Mouse (Mus musculus) liver, embryonic 14.5 days (tissue): ENCODE measurements around the gene Dop1a. TPM values are rescaled to one million over a fixed set of nuclear protein-coding genes. Genes with fewer than 3 reads are reported as not detected.

Experiments used
- ATAC-seq: fragments of 200-750 bp; cut with Nextera tagmentation; 2 replicates; pipeline ENCODE4 v1.8.0; 2017; ENCODE audit warnings: moderate number of reproducible peaks, mild to moderate bottlenecking, moderate library complexity; ENCODE audit not compliant: insufficient read depth
- DNase-seq, 3 experiments: peaks; one replicate each; pipeline ENCODE4 v3.0.0-alpha.2; 2012 to 2013; ENCODE audit warnings: low read depth in 3 of 3, low spot score in 3 of 3
- H3K27ac ChIP-seq: fragments of 300-500 bp; sonication (generic); 2 replicates; pipeline ENCODE4 v1.5.1; 2014; ENCODE audit warnings: moderate library complexity, mild to moderate bottlenecking, control low read depth, inconsistent platforms
- H3K27me3 ChIP-seq: fragments of 300-500 bp; sonication (generic); 2 replicates; pipeline ENCODE4 v1.6.1; 2014; ENCODE audit warnings: mild to moderate bottlenecking, low read length, moderate library complexity; ENCODE audit not compliant: control insufficient read depth, insufficient read depth
- H3K36me3 ChIP-seq: fragments of 300-500 bp; sonication (generic); replicated peaks from 2 replicates; pipeline ENCODE4 v1.6.1; 2014; ENCODE audit warnings: low read depth; ENCODE audit not compliant: control insufficient read depth, insufficient read depth
- H3K4me1 ChIP-seq, 2 experiments: fragments of 200-500 bp in 1 of 2; fragments of 300-500 bp in 1 of 2; sonication (generic) in 1 of 2; replicated peaks; 2 replicates each; pipeline ENCODE4 v1.6.1; 2012 to 2014; ENCODE audit warnings: antibody characterized with exemption in 1 of 2, inconsistent platforms in 1 of 2, low read length in 1 of 2; ENCODE audit not compliant: control insufficient read depth in 2 of 2, insufficient read depth in 2 of 2
- H3K4me2 ChIP-seq: fragments of 300-500 bp; sonication (generic); 2 replicates; pipeline ENCODE4 v1.6.1; 2014; ENCODE audit warnings: low read depth, mild to moderate bottlenecking, control low read depth, moderate library complexity
- H3K4me3 ChIP-seq, 2 experiments: fragments of 200-500 bp in 1 of 2; fragments of 300-500 bp in 1 of 2; sonication (generic) in 1 of 2; 2 replicates each; pipeline ENCODE4 v1.5.1; 2012 to 2014; ENCODE audit warnings: low read depth in 2 of 2, low read length in 2 of 2, mild to moderate bottlenecking in 2 of 2, control low read depth in 1 of 2, inconsistent platforms in 1 of 2, moderate library complexity in 1 of 2; ENCODE audit not compliant: insufficient read depth in 1 of 2
- H3K9ac ChIP-seq: fragments of 300-500 bp; sonication (generic); replicated peaks from 2 replicates; pipeline ENCODE4 v1.6.1; 2014; ENCODE audit warnings: mild to moderate bottlenecking, control low read depth, moderate library complexity
- H3K9me3 ChIP-seq: fragments of 300-500 bp; sonication (generic); 2 replicates; pipeline ENCODE4 v1.6.1; 2016; ENCODE audit warnings: low read length, mixed read lengths; ENCODE audit not compliant: control insufficient read depth
- CTCF ChIP-seq: IDR thresholded peaks from 2 replicates; pipeline ENCODE4 v1.5.1; 2016; ENCODE audit warnings: antibody characterized with exemption, low read depth, control low read depth
- EP300 ChIP-seq: IDR thresholded peaks from 2 replicates; pipeline ENCODE4 v1.6.1; 2016; ENCODE audit warnings: antibody characterized with exemption, low read depth
- WGBS: fragments of 180-500 bp; shearing (Covaris S2); extraction: QIAGEN DNeasy Blood & Tissue Kit; methylation state at CpG from one replicate; pipeline ENCODE4 v1.1.7; 2014; ENCODE audit not compliant: insufficient replicate concordance; 5-methylcytosine and 5-hydroxymethylcytosine counted together
- polyA plus RNA-seq, 2 experiments: library from polyadenylated mRNA; depleted of rRNA in 1 of 2; stranded (reverse) in 1 of 2; unstranded in 1 of 2; fragments of >200 nt; fragmentation: Nextera tagmentation in 1 of 2; extraction: Ambion mirVana in 1 of 2; gene quantifications; 2 replicates each; pipeline versions ENCODE4 v1.2.1 to v1.2.3; 2012 to 2014

Gene Dop1a
- polyA plus RNA-seq, 2 experiments = 3.1 to 4.6 TPM

GRCm38 (mm10) chr9:86436608-86437007 lies 30.3 kb upstream of the Dop1a start:
- H3K27ac ChIP-seq = no peak overlapping the region
- DNase-seq (no peak), ATAC-seq (no peak)
- no peaks in the 10 kb centered on the region for H3K36me3 ChIP-seq
- H3K4me1 ChIP-seq = no peaks in the 10 kb centered on the region
- 84% methylated on average over 8 of the region's 8 CpGs for WGBS
- no peak overlapping the region for H3K9ac ChIP-seq
- H3K4me2 ChIP-seq = no peak overlapping the region
- no peak for TF ChIP-seq EP300
- TF ChIP-seq CTCF = no peak
- no peaks in the 10 kb centered on the region for H3K9me3 ChIP-seq
- no peak overlapping the region for H3K4me3 ChIP-seq
- no peaks in the 10 kb centered on the region for H3K27me3 ChIP-seq

DNA sequence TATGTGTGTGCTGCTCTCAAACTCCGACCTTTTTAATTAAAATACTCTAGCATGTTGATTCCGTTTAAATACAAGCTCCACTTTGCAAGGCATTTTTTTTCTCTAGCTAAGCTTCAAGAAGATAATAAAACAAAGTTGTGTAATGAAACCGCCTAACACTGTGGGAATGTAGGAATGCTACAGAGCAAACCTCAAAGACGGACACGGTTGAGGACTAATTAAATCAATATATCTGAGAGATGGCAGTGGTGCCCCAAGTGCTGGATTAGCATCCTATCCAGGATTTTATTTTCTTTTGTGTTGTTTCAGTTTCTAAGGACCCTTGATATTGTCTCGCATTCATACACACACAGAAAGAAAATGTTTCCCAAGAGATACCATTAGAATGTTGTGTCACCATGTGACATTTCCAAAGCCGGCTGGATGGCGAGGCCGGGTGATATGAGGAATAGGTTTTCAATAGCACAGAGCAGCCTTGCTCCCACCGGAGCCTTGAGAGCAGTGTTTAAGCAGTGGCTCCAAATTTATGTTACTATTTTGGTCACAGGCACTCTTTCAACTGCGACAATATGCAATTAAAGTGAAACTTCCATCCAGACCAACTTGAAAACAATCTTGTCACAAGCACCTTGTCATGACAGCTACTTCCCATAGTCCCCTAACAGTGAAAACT lies 28.5 kb upstream of the Dop1a start:
- WGBS = 74% methylated on average over 11 of the region's 11 CpGs

GRCm38 (mm10) chr9:86442248-86442647 lies 24.7 kb upstream of the Dop1a start:
- no peak overlapping the region for H3K9ac ChIP-seq
- H3K27me3 ChIP-seq = no peaks in the 10 kb centered on the region
- no peaks in the 10 kb centered on the region for H3K4me1 ChIP-seq
- H3K36me3 ChIP-seq = no peaks in the 10 kb centered on the region
- no peak for DNase-seq
- no peak for ATAC-seq
- TF ChIP-seq EP300 = no peak
- TF ChIP-seq CTCF = no peak
- no peaks in the 10 kb centered on the region for H3K9me3 ChIP-seq
- H3K27ac ChIP-seq = no peak overlapping the region
- no peak overlapping the region for H3K4me3 ChIP-seq
- 63% methylated on average over 4 of the region's 4 CpGs for WGBS
- no peak overlapping the region for H3K4me2 ChIP-seq

More for the DNA sequence above, 28.5 kb upstream of the Dop1a start:
- Histone ChIP-seq H3K9me3 (no peaks in the 10 kb centered on the region), H3K27ac (no peak overlapping the region), H3K27me3 (no peaks in the 10 kb centered on the region), H3K4me1 (no peaks in the 10 kb centered on the region), H3K4me3 (no peak overlapping the region), H3K36me3 (no peaks in the 10 kb centered on the region), H3K9ac (no peak overlapping the region), H3K4me2 (no peak overlapping the region)
- ATAC-seq (no peak), DNase-seq (no peak)
- no peak for TF ChIP-seq CTCF
- TF ChIP-seq EP300 = no peak

GRCm38 (mm10) chr9:86446847-86447246 lies 20.1 kb upstream of the Dop1a start:
- H3K36me3 ChIP-seq = no peaks in the 10 kb centered on the region
- no peak overlapping the region for H3K27ac ChIP-seq
- no peaks in the 10 kb centered on the region for H3K27me3 ChIP-seq
- no peaks in the 10 kb centered on the region for H3K9me3 ChIP-seq
- peaks cover 0 to 3% of the 10 kb centered on the region in 2 experiments; a peak in 1 of 4 replicates for H3K4me1 ChIP-seq
- no peak overlapping the region for H3K4me2 ChIP-seq
- no peak for DNase-seq
- no peak for TF ChIP-seq EP300
- TF ChIP-seq CTCF = no peak
- 50% methylated on average over 7 of the region's 7 CpGs for WGBS
- no peak overlapping the region for H3K9ac ChIP-seq
- no peak for ATAC-seq
- H3K4me3 ChIP-seq = no peak overlapping the region

DNA sequence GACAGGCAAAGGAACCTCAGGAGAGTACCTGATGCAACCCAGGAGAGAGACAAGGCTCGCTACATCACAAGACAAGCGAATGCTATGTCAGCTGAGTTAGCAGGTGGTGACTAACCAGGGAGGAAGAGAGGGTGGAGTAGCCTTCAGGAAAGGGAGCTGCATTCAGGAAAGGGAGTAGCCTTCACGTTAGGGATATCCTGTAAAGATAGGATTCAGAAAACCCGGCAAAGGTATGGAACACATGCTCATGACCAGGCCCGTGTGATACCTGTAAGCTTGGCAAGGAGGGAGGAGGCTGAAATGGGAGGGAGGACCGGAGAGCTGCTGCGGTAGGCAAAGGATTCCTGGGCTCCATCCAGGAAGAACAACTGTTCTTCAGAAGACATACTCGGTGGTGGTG lies 19.5 kb upstream of the Dop1a start:
- DNase-seq (no peak), ATAC-seq (no peak)
- no peak for TF ChIP-seq EP300
- Histone ChIP-seq H3K27ac (no peak overlapping the region), H3K36me3 (no peaks in the 10 kb centered on the region), H3K27me3 (no peaks in the 10 kb centered on the region), H3K9ac (no peak overlapping the region), H3K4me2 (no peak overlapping the region), H3K4me1 (peaks cover 0 to 3% of the 10 kb centered on the region in 2 experiments; a peak in 1 of 4 replicates), H3K4me3 (no peak overlapping the region), H3K9me3 (no peaks in the 10 kb centered on the region)
- whole genome bisulfite sequencing = 76% methylated on average over 8 of the region's 8 CpGs
